Mouse (Mus musculus) liver, adult 2 months (tissue): ENCODE measurements around the gene Cd300e. TPM values are rescaled to one million over a fixed set of nuclear protein-coding genes. Genes with fewer than 3 reads are reported as not detected.

Source experiments
- DNase-seq: peaks from one replicate; pipeline ENCODE4 v3.0.0-alpha.2; 2011; ENCODE audit warnings: low read depth, low spot score; ENCODE audit errors: extremely low read depth
- H3K27ac ChIP-seq: fragments of 200-500 bp; replicated peaks from 2 replicates; pipeline ENCODE4 v1.5.1; 2012; ENCODE audit warnings: low read depth, mild to moderate bottlenecking, control low read depth, inconsistent platforms, low read length; ENCODE audit not compliant: insufficient read depth
- H3K27me3 ChIP-seq: fragments of 200-500 bp; 2 replicates; pipeline ENCODE4 v1.6.1; 2012; ENCODE audit warnings: mild to moderate bottlenecking, moderate library complexity, low read length, inconsistent platforms; ENCODE audit not compliant: control insufficient read depth, insufficient read depth
- H3K36me3 ChIP-seq: fragments of 200-500 bp; 2 replicates; pipeline ENCODE4 v1.6.1; 2012; ENCODE audit warnings: low read length, inconsistent platforms; ENCODE audit not compliant: control insufficient read depth, insufficient read depth
- H3K4me1 ChIP-seq: fragments of 200-500 bp; 2 replicates; pipeline ENCODE4 v1.6.1; 2011; ENCODE audit warnings: low read length; ENCODE audit not compliant: control insufficient read depth, insufficient read depth
- H3K4me3 ChIP-seq: fragments of 200-500 bp; 2 replicates; pipeline ENCODE4 v1.5.1; 2011; ENCODE audit warnings: low read depth, mild to moderate bottlenecking, control low read depth, low read length, moderate library complexity; ENCODE audit not compliant: insufficient read depth
- H3K79me2 ChIP-seq: fragments of 200-500 bp; 2 replicates; pipeline ENCODE4 v1.6.1; 2012; ENCODE audit warnings: inconsistent platforms, mild to moderate bottlenecking, low read length, moderate library complexity; ENCODE audit not compliant: control insufficient read depth, insufficient read depth
- H3K9ac ChIP-seq: fragments of 200-500 bp; 2 replicates; pipeline ENCODE4 v1.6.1; 2012; ENCODE audit warnings: low read depth, mild to moderate bottlenecking, control low read depth, inconsistent platforms, low read length
- CTCF ChIP-seq: fragments of 200-500 bp; IDR thresholded peaks from 2 replicates; pipeline ENCODE4 v1.5.1; 2011; ENCODE audit warnings: low read depth, low read length, control low read depth
- POLR2A ChIP-seq: fragments of 200-500 bp; IDR thresholded peaks from 2 replicates; pipeline ENCODE4 v1.6.1; 2011; ENCODE audit warnings: low read length, control low read depth; ENCODE audit not compliant: insufficient read depth; ENCODE audit errors: extremely low read depth
- WGBS: fragments of 180-500 bp; shearing (Covaris S2); methylation state at CpG from one replicate; pipeline ENCODE4 v1.1.7; 2018; 5-methylcytosine and 5-hydroxymethylcytosine counted together
- polyA plus RNA-seq: library from polyadenylated mRNA; depleted of rRNA; stranded (reverse); fragments of >200 nt; gene quantifications from 2 replicates; pipeline ENCODE4 v1.2.3, GENCODE M21; 2012
- total RNA-seq: library from RNA; depleted of rRNA; stranded (reverse); fragments of >200 nt; gene quantifications from 2 replicates; pipeline ENCODE4 v1.2.3, GENCODE M21; 2014

Cd300e gene
- total and polyA plus RNA-seq, 2 experiments: 1.3 to 1.4 TPM

GRCm38 (mm10) chr11:115085064-115085463 lies 23.1 kb upstream of the Cd300e start:
- Histone ChIP-seq H3K27ac (no peak overlapping the region), H3K4me3 (no peak overlapping the region), H3K36me3 (no peaks in the 10 kb centered on the region), H3K79me2 (no peaks in the 10 kb centered on the region), H3K4me1 (no peaks in the 10 kb centered on the region), H3K9ac (no peak overlapping the region), H3K27me3 (peaks cover 4% of the 10 kb centered on the region; the same call in 1 of the 2 replicates)
- TF ChIP-seq CTCF (no peak), POLR2A (no peak)
- 53% methylated on average over 8 of the region's 8 CpGs for WGBS
- no peak for DNase-seq

- H3K9ac ChIP-seq: no peak overlapping the region
- H3K4me3 ChIP-seq: no peak overlapping the region
- H3K79me2 ChIP-seq: no peaks in the 10 kb centered on the region
- 44% methylated on average over 12 of the region's 12 CpGs for WGBS
- no peaks in the 10 kb centered on the region for H3K36me3 ChIP-seq
- H3K27me3 ChIP-seq: peaks cover 4% of the 10 kb centered on the region; the same call in 1 of the 2 replicates
- H3K27ac ChIP-seq: no peak overlapping the region
- TF ChIP-seq CTCF (no peak), POLR2A (no peak)
- no peaks in the 10 kb centered on the region for H3K4me1 ChIP-seq
- DNase-seq: no peak
Observed at GRCm38 (mm10) chr11:115084595-115084994, 22.6 kb upstream of the Cd300e start.

- Histone ChIP-seq H3K36me3 (no peaks in the 10 kb centered on the region), H3K27ac (no peak overlapping the region), H3K9ac (no peak overlapping the region), H3K4me1 (no peaks in the 10 kb centered on the region), H3K79me2 (no peaks in the 10 kb centered on the region), H3K4me3 (no peak overlapping the region), H3K27me3 (peaks cover 4% of the 10 kb centered on the region; the same call in 1 of the 2 replicates)
- TF ChIP-seq POLR2A: no peak
- TF ChIP-seq CTCF: peak; percentile 85
- peak; percentile 27 for DNase-seq
- WGBS: 37% methylated on average over 18 of the region's 18 CpGs
Observed at GRCm38 (mm10) chr11:115083376-115084139, 21.6 kb upstream of the Cd300e start.

GRCm38 (mm10) chr11:115082196-115082595 lies 20.2 kb upstream of the Cd300e start:
- no peaks in the 10 kb centered on the region for H3K4me1 ChIP-seq

GRCm38 (mm10) chr11:115081373-115081772 lies 19.4 kb upstream of the Cd300e start:
- Histone ChIP-seq H3K9ac (no peak overlapping the region), H3K27me3 (peaks cover 4% of the 10 kb centered on the region; the same call in 1 of the 2 replicates), H3K4me1 (no peaks in the 10 kb centered on the region), H3K36me3 (no peaks in the 10 kb centered on the region), H3K79me2 (no peaks in the 10 kb centered on the region), H3K27ac (no peak overlapping the region), H3K4me3 (no peak overlapping the region)
- 66% methylated on average over 3 of the region's 3 CpGs for WGBS
- TF ChIP-seq CTCF (no peak), POLR2A (no peak)
- DNase-seq: no peak

More at GRCm38 (mm10) chr11:115082196-115082595, 20.2 kb upstream of the Cd300e start:
- 78% methylated on average over 6 of the region's 6 CpGs for WGBS
- Histone ChIP-seq H3K4me3 (no peak overlapping the region), H3K9ac (no peak overlapping the region), H3K36me3 (no peaks in the 10 kb centered on the region), H3K27ac (no peak overlapping the region), H3K79me2 (no peaks in the 10 kb centered on the region), H3K27me3 (peaks cover 4% of the 10 kb centered on the region; the same call in 1 of the 2 replicates)
- no peak for DNase-seq
- TF ChIP-seq CTCF (no peak), POLR2A (no peak)

- no peak for TF ChIP-seq POLR2A
- TF ChIP-seq CTCF: peak; percentile 70
- peak; percentile 51 for DNase-seq
- H3K27me3 ChIP-seq: peaks cover 4% of the 10 kb centered on the region; the same call in 1 of the 2 replicates
- 34% methylated on average over 13 of the region's 13 CpGs for WGBS
- no peaks in the 10 kb centered on the region for H3K79me2 ChIP-seq
- H3K27ac ChIP-seq: no peak overlapping the region
- no peaks in the 10 kb centered on the region for H3K36me3 ChIP-seq
- no peak overlapping the region for H3K9ac ChIP-seq
- H3K4me1 ChIP-seq: no peaks in the 10 kb centered on the region
- no peak overlapping the region for H3K4me3 ChIP-seq
Observed at GRCm38 (mm10) chr11:115080886-115081285, 18.9 kb upstream of the Cd300e start.
